Mouse (Mus musculus) heart, embryonic 11.5 days (tissue): ENCODE measurements at regions not wholly inside any gene's neighbourhood (a gene's known extent, or its start where the extent isn't known, plus 50 kb on each side); places are given as distances from the start of the nearest gene placed in this dataset.

Experiments
- ATAC-seq: fragments of 200-750 bp; cut with Nextera tagmentation; replicated peaks from 2 replicates; pipeline ENCODE4 v1.8.0; 2017; ENCODE audit warnings: moderate library complexity; ENCODE audit not compliant: insufficient number of reproducible peaks, low FRiP score, low TSS enrichment
- H3K27ac ChIP-seq: fragments of 300-500 bp; sonication (generic); 2 replicates; pipeline ENCODE4 v1.5.1; 2014; ENCODE audit warnings: mild to moderate bottlenecking, low read depth, low read length
- H3K27me3 ChIP-seq: fragments of 300-500 bp; sonication (generic); 2 replicates; pipeline ENCODE4 v1.6.1; 2014; ENCODE audit warnings: mild to moderate bottlenecking, low read length, mixed read lengths; ENCODE audit not compliant: control insufficient read depth, insufficient read depth
- H3K36me3 ChIP-seq: fragments of 300-500 bp; sonication (generic); 2 replicates; pipeline ENCODE4 v1.6.1; 2014; ENCODE audit warnings: mild to moderate bottlenecking, low read length, moderate library complexity, mixed read lengths; ENCODE audit not compliant: control insufficient read depth, insufficient read depth
- H3K4me1 ChIP-seq: fragments of 300-500 bp; sonication (generic); 2 replicates; pipeline ENCODE4 v1.6.1; 2014; ENCODE audit warnings: low read length; ENCODE audit not compliant: control insufficient read depth, insufficient read depth
- H3K4me2 ChIP-seq: fragments of 300-500 bp; sonication (generic); 2 replicates; pipeline ENCODE4 v1.6.1; 2014; ENCODE audit warnings: mild to moderate bottlenecking, moderate library complexity
- H3K4me3 ChIP-seq: fragments of 300-500 bp; sonication (generic); 2 replicates; pipeline ENCODE4 v1.5.1; 2014; ENCODE audit warnings: low read depth, low read length
- H3K9ac ChIP-seq: fragments of 300-500 bp; sonication (generic); 2 replicates; pipeline ENCODE4 v1.6.1; 2014; ENCODE audit warnings: mild to moderate bottlenecking, low read depth, low read length, moderate library complexity
- H3K9me3 ChIP-seq: fragments of 300-500 bp; sonication (generic); replicated peaks from 2 replicates; pipeline ENCODE4 v1.6.1; 2016; ENCODE audit warnings: low read length; ENCODE audit not compliant: control insufficient read depth
- WGBS: fragments of 180-500 bp; shearing (Covaris S2); extraction: QIAGEN DNeasy Blood & Tissue Kit; methylation state at CpG from one replicate; pipeline ENCODE4 v1.1.7; 2014; ENCODE audit not compliant: insufficient replicate concordance; 5-methylcytosine and 5-hydroxymethylcytosine counted together

DNA sequence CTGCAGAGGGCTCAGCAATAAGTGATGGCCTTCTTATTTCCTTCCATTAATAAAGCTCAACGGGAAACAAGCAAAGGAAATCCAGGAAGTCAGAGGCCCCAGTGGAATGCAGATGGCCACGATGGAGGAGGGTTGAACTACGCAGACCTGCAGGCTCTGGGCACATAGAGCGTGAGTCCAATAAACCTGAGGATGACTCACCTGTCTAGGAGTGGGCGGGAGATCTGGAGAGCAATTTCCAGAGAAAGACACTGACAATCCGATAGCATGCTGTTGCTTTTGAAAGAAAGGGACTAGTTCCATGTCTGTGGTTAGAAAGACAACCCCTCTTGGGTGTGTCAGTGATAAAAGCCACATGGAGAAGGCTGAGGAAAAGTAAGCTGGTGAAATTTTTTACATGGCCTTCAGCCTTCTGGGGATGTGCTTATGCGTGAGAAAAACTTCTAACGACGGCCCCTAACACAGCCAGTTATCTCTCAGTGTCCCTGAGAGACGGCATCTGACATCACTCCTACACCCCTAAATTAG, 181.3 kb downstream of the Cand1 start:
- no peak overlapping the region for H3K4me2 ChIP-seq
- H3K27me3 ChIP-seq = no peaks in the 10 kb centered on the region
- H3K4me3 ChIP-seq = no peak overlapping the region
- H3K36me3 ChIP-seq = no peaks in the 10 kb centered on the region
- H3K9ac ChIP-seq = no peak overlapping the region
- 70% methylated on average over 10 of the region's 10 CpGs for WGBS
- ATAC-seq = no peak
- H3K9me3 ChIP-seq = no peaks in the 10 kb centered on the region
- peaks cover 9% of the 10 kb centered on the region for H3K4me1 ChIP-seq
- H3K27ac ChIP-seq = no peak overlapping the region

DNA sequence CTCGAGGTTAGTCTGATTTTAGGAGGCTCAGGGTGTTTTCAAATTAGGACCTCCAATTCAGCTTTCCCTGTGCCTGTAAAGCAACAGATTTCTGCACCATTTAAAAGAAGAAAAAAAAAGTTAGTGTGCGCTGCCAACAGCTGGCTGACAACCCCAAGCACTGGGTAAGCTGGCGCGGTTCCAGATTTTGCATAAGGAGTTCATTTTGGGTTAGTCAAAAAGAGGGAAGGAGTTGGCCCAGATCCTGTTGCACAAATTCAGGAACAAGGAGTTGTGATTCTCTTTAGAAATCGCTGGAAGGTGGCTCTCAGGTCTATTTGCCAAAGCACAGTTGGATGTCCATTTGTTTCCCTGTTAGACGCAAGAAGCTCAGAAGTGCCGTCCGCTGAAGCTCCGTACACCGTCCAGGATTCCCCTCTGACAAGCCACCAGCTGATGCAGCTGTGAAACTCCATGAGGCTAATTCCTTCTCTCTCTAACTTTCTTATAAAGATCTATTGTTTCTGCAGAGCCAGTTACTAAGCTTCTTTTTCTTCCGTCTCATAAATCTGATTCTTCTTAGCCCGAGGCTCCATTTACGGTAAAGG, 184.6 kb downstream of the Cand1 start:
- ATAC-seq = no peak
- H3K27ac ChIP-seq = no peak overlapping the region
- no peak overlapping the region for H3K4me2 ChIP-seq
- no peak overlapping the region for H3K9ac ChIP-seq
- no peak overlapping the region for H3K4me3 ChIP-seq
- H3K4me1 ChIP-seq = peaks cover 6% of the 10 kb centered on the region; the same call in 1 of the 2 replicates
- H3K9me3 ChIP-seq = no peaks in the 10 kb centered on the region
- no peaks in the 10 kb centered on the region for H3K36me3 ChIP-seq
- WGBS = 79% methylated on average over 13 of the region's 13 CpGs
- no peaks in the 10 kb centered on the region for H3K27me3 ChIP-seq

- WGBS = 80% methylated on average over 22 of the region's 22 CpGs
- no peak overlapping the region for H3K27ac ChIP-seq
- H3K4me2 ChIP-seq = no peak overlapping the region
Measured at GRCm38 (mm10) chr10:119054191-119055175, 184.5 kb upstream of the Dyrk2 start.

DNA sequence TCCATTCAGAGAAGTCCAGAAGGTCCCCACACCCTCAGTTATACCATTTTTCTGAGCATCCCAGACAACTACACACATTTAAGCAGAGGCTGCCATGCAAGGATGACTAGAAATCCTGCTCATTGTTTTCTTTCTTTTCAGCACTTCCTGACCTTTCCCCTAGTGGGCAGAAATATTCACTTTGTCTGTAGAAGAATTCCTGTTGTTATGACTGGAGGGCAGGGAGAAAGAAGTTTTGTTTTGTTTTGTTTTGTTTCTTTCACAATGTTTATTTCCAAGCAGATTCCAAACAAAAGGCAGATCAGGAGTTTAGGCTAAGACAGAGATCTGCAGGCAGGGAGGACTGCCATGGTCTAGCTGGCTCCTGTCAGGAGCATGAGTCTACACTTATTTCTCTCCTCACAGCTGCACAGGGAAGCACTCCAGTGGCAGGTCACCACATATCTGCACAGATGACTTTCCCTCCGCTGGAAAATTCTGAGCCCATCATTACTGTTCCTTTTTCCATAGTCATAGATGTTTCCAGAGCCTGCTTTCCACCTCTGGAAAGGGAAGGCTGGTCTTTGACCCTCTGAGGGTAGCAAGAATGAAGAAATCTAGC, 182.5 kb upstream of the Dyrk2 start:
- Histone ChIP-seq H3K27ac (0 out of 2 replicates have a peak overlapping the region, but pooled peaks have one; percentile 35), H3K27me3 (no peaks in the 10 kb centered on the region), H3K4me3 (no peak overlapping the region), H3K9me3 (no peaks in the 10 kb centered on the region), H3K4me1 (peaks cover 9% of the 10 kb centered on the region; the same call in 1 of the 2 replicates), H3K4me2 (no peak overlapping the region), H3K9ac (no peak overlapping the region), H3K36me3 (no peaks in the 10 kb centered on the region)
- 59% methylated on average over 1 of the region's 1 CpGs for WGBS
- ATAC-seq = 0 out of 2 replicates have a peak, but pooled peaks have one; percentile 31

More at GRCm38 (mm10) chr10:119054191-119055175, 184.5 kb upstream of the Dyrk2 start:
- H3K9ac ChIP-seq = no peak overlapping the region
- H3K4me3 ChIP-seq = no peak overlapping the region
- peaks cover 6% of the 10 kb centered on the region; the same call in 1 of the 2 replicates for H3K4me1 ChIP-seq
- ATAC-seq = no peak
- no peaks in the 10 kb centered on the region for H3K27me3 ChIP-seq
- no peaks in the 10 kb centered on the region for H3K9me3 ChIP-seq
- H3K36me3 ChIP-seq = no peaks in the 10 kb centered on the region

- no peak for ATAC-seq
- no peak overlapping the region for H3K9ac ChIP-seq
- H3K27ac ChIP-seq = no peak overlapping the region
- no peaks in the 10 kb centered on the region for H3K36me3 ChIP-seq
- 61% methylated on average over 2 of the region's 2 CpGs for WGBS
- H3K4me2 ChIP-seq = no peak overlapping the region
- H3K4me1 ChIP-seq = peaks cover 9% of the 10 kb centered on the region; the same call in 1 of the 2 replicates
- no peaks in the 10 kb centered on the region for H3K9me3 ChIP-seq
- no peaks in the 10 kb centered on the region for H3K27me3 ChIP-seq
- H3K4me3 ChIP-seq = no peak overlapping the region
Measured at GRCm38 (mm10) chr10:119051598-119051997, 181.6 kb upstream of the Dyrk2 start.

GRCm38 (mm10) chr10:119050017-119050685, 180.1 kb upstream of the Dyrk2 start:
- Histone ChIP-seq H3K9ac (no peak overlapping the region), H3K4me2 (no peak overlapping the region), H3K4me1 (peaks cover 9% of the 10 kb centered on the region; the same call in 1 of the 2 replicates), H3K36me3 (no peaks in the 10 kb centered on the region), H3K9me3 (no peaks in the 10 kb centered on the region), H3K27me3 (no peaks in the 10 kb centered on the region), H3K27ac (no peak overlapping the region), H3K4me3 (no peak overlapping the region)
- no peak for ATAC-seq
- WGBS = 76% methylated on average over 18 of the region's 18 CpGs

GRCm38 (mm10) chr10:119048643-119049420, 178.8 kb upstream of the Dyrk2 start:
- Histone ChIP-seq H3K9ac (no peak overlapping the region), H3K36me3 (no peaks in the 10 kb centered on the region), H3K4me2 (no peak overlapping the region), H3K4me3 (no peak overlapping the region), H3K9me3 (no peaks in the 10 kb centered on the region), H3K27ac (no peak overlapping the region), H3K4me1 (peaks cover 6% of the 10 kb centered on the region; the same call in 1 of the 2 replicates), H3K27me3 (no peaks in the 10 kb centered on the region)
- no peak for ATAC-seq
- WGBS = 42% methylated on average over 6 of the region's 6 CpGs
